Mouse (Mus musculus) brown adipose tissue, adult 24 weeks (tissue): ENCODE measurements around the gene Atp9a. TPM values are rescaled to one million over a fixed set of nuclear protein-coding genes. Genes with fewer than 3 reads are reported as not detected.

Experiments
- H3K27ac ChIP-seq: fragments of 200-500 bp; replicated peaks from 2 replicates; pipeline ENCODE4 v1.5.1; 2012; ENCODE audit warnings: low read depth, mild to moderate bottlenecking, low read length
- H3K4me1 ChIP-seq: fragments of 200-500 bp; 2 replicates; pipeline ENCODE4 v1.6.1; 2012; ENCODE audit warnings: low read length, mixed read lengths; ENCODE audit not compliant: control insufficient read depth, insufficient read depth, insufficient read length
- H3K4me3 ChIP-seq: fragments of 200-500 bp; 2 replicates; pipeline ENCODE4 v1.5.1; 2012; ENCODE audit warnings: low read depth, mild to moderate bottlenecking, low read length, moderate library complexity; ENCODE audit not compliant: insufficient read depth
- polyA plus RNA-seq: library from polyadenylated mRNA; stranded (reverse); fragments of >200 nt; gene quantifications from 2 replicates; pipeline ENCODE4 v1.2.4, GENCODE M21; 2012; ENCODE audit not compliant: missing spikeins, insufficient read depth, insufficient read length

The Atp9a gene
- polyA plus RNA-seq, 1 experiment = 49.7 TPM

DNA sequence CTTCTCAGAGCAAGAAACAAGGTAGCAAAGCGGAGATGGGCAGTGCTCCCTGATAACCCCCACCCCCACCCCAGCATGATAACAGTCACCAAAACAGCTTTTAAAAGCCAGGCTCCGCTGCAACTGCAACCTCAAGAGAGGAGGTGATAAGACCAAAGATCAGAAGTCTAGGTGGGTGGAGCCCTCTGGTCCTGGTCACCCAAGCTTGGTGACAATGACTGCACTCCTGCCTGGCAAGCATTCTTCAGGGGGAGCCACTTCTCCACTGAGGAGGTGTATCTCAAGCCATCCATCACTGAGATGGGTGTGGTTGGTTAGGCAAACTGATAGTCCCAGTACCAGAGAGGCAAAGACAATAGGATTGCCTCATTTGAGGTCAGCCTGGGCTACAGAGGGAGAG is 151.1 kb downstream of the Atp9a start:
- H3K4me1 ChIP-seq = no peaks in the 10 kb centered on the region; the same call in 1 of the 2 replicates
- no peak overlapping the region for H3K27ac ChIP-seq
- H3K4me3 ChIP-seq = no peak overlapping the region

DNA sequence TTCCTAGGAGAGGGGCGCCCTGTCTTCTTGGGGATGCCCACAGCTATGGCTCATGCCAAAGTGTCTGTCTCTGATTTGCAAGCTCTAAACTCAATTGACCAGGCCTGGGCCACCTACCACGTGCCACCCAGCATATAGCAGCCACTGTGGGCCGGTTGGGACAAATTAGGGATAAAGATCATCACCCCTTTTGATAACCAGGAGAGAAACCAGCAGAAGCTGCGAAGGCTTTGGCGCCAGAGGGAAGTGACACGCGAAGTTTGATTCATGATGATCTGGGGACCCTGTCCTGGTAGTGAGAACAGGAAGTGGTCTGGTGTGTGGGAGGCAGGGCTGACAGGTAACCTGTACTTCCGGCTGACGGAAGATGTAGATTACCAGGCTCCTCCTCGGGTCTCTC is 151.7 kb downstream of the Atp9a start:
- Histone ChIP-seq H3K4me3 (peak overlapping the region; percentile 21), H3K4me1 (no peaks in the 10 kb centered on the region; the same call in 1 of the 2 replicates), H3K27ac (no peak overlapping the region)

GRCm38 (mm10) chr2:168590168-168590551 is 152.0 kb downstream of the Atp9a start:
- H3K4me3 ChIP-seq = peak overlapping the region; percentile 56
- H3K4me1 ChIP-seq = no peaks in the 10 kb centered on the region; the same call in 1 of the 2 replicates
- no peak overlapping the region for H3K27ac ChIP-seq

GRCm38 (mm10) chr2:168589368-168590167 is 152.6 kb downstream of the Atp9a start:
- Histone ChIP-seq H3K27ac (no peak overlapping the region), H3K4me1 (no peaks in the 10 kb centered on the region; the same call in 1 of the 2 replicates), H3K4me3 (peak overlapping the region; percentile 56)

DNA sequence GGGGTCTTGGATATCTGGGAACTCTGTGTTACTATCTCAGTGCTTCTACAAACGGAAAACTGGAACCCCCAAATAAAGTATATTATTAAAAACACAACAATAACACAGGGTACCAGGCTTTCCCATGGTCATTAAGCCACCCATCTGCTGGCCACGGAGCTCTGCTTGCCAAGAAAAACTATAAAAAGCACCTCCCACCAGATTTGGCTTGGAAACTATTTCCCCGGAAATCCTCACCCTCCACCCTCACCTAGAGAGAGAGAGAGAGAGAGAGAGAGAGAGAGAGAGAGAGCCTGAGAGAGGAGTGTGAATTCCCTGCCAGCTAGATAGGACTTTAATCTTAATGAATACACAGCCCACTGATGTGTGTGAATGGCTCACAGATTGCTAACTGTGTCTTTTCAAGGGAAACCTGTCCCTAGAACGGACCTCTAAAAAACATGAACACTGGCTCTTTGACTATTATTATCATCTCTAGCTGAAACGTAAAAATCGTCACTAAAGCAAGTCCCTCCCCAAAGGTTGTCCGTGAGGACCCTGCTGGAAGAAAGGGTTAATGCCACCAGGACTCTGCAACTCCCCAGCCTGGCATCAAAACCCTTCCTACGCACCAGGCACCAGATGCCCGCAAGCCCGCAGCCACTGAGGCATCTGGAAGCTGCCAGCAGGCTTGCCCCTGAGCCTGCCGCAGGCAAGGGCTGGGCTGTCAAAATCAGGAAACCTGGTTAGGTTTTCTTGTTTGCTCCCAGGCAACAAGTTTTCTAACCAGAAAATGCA is 153.4 kb downstream of the Atp9a start:
- Histone ChIP-seq H3K4me3 (peak overlapping the region; percentile 56), H3K4me1 (no peaks in the 10 kb centered on the region; the same call in 1 of the 2 replicates), H3K27ac (no peak overlapping the region)

GRCm38 (mm10) chr2:168587159-168587558 is 155.1 kb downstream of the Atp9a start:
- Histone ChIP-seq H3K27ac (no peak overlapping the region), H3K4me1 (no peaks in the 10 kb centered on the region; the same call in 1 of the 2 replicates), H3K4me3 (no peak overlapping the region)

GRCm38 (mm10) chr2:168586512-168586911 is 155.7 kb downstream of the Atp9a start:
- H3K4me3 ChIP-seq = no peak overlapping the region
- H3K4me1 ChIP-seq = no peaks in the 10 kb centered on the region; the same call in 1 of the 2 replicates
- H3K27ac ChIP-seq = no peak overlapping the region

GRCm38 (mm10) chr2:168584857-168585256 is 157.4 kb downstream of the Atp9a start:
- no peak overlapping the region for H3K4me3 ChIP-seq
- no peak overlapping the region for H3K27ac ChIP-seq
- H3K4me1 ChIP-seq = no peaks in the 10 kb centered on the region

Other genes starting within 250 kb of the Atp9a start
- 0.91 and 1.3 TPM in 2 replicates for gene Nfatc2, start 140.8 kb downstream of the Atp9a start, polyA plus RNA-seq
- gene Sall4, start 25.5 kb upstream of the Atp9a start, polyA plus RNA-seq = not detected in 2 replicates
- 4.2 and 5.8 TPM in 2 replicates for gene Zfp64, start 213.2 kb upstream of the Atp9a start, polyA plus RNA-seq